Mouse (Mus musculus): ENCODE measurements around the gene Tef. TPM values are rescaled to one million over a fixed set of nuclear protein-coding genes. Genes with fewer than 3 reads are reported as not detected.

Gene Tef
- polyA plus RNA-seq, 1 experiment: 121 TPM

GRCm38 (mm10) chr15:81847861-81848260 lies 45.6 kb downstream of the Tef start:
- Histone ChIP-seq H3K27me3 (replicated peaks; ENCODE audit: control insufficient read depth, insufficient read depth, low read length) (no peaks in the 10 kb centered on the region), H3K36me3 (ENCODE audit: control insufficient read depth, insufficient read depth, low read length) (peaks cover 14% of the 10 kb centered on the region), H3K4me3 (ENCODE audit: insufficient read depth, low read depth, low read length) (no peak overlapping the region), H3K27ac (ENCODE audit: insufficient read depth, low read depth, low read length) (no peak overlapping the region), H3K4me1 (ENCODE audit: control insufficient read depth, insufficient read depth, low read length) (peaks cover 28% of the 10 kb centered on the region)
- 82% methylated on average over 5 of the region's 5 CpGs for WGBS
- no peak for DNase-seq
- TF ChIP-seq CTCF (conservative IDR thresholded peaks at IDR 0.05; ENCODE audit: insufficient read depth, insufficient read length, low read depth, low read length) (no peak), POLR2A (IDR thresholded peaks at IDR 0.05; ENCODE audit: low read depth, low read length) (no peak)

GRCm38 (mm10) chr15:81848301-81848700 lies 46.1 kb downstream of the Tef start:
- TF ChIP-seq CTCF (conservative IDR thresholded peaks at IDR 0.05; ENCODE audit: insufficient read depth, insufficient read length, low read depth, low read length): peak; percentile 66
- TF ChIP-seq POLR2A (IDR thresholded peaks at IDR 0.05; ENCODE audit: low read depth, low read length): no peak
- 24% methylated on average over 7 of the region's 7 CpGs for WGBS
- Histone ChIP-seq H3K4me1 (ENCODE audit: control insufficient read depth, insufficient read depth, low read length) (peaks cover 30% of the 10 kb centered on the region), H3K27me3 (replicated peaks; ENCODE audit: control insufficient read depth, insufficient read depth, low read length) (no peaks in the 10 kb centered on the region), H3K27ac (ENCODE audit: insufficient read depth, low read depth, low read length) (no peak overlapping the region), H3K36me3 (ENCODE audit: control insufficient read depth, insufficient read depth, low read length) (peaks cover 14% of the 10 kb centered on the region), H3K4me3 (ENCODE audit: insufficient read depth, low read depth, low read length) (no peak overlapping the region)
- DNase-seq: peak; percentile 76

GRCm38 (mm10) chr15:81849104-81849503 lies 46.9 kb downstream of the Tef start:
- Histone ChIP-seq H3K27me3 (replicated peaks; ENCODE audit: control insufficient read depth, insufficient read depth, low read length) (no peaks in the 10 kb centered on the region), H3K36me3 (ENCODE audit: control insufficient read depth, insufficient read depth, low read length) (peaks cover 14% of the 10 kb centered on the region), H3K27ac (ENCODE audit: insufficient read depth, low read depth, low read length) (0 out of 2 replicates have a peak overlapping the region, but pooled peaks have one; percentile 10), H3K4me1 (ENCODE audit: control insufficient read depth, insufficient read depth, low read length) (peaks cover 34% of the 10 kb centered on the region), H3K4me3 (ENCODE audit: insufficient read depth, low read depth, low read length) (no peak overlapping the region)
- no peak for DNase-seq
- TF ChIP-seq CTCF (conservative IDR thresholded peaks at IDR 0.05; ENCODE audit: insufficient read depth, insufficient read length, low read depth, low read length) (no peak), POLR2A (IDR thresholded peaks at IDR 0.05; ENCODE audit: low read depth, low read length) (no peak)
- WGBS: 51% methylated on average over 9 of the region's 9 CpGs

- H3K4me3 ChIP-seq (ENCODE audit: insufficient read depth, low read depth, low read length): no peak overlapping the region
- 72% methylated on average over 14 of the region's 14 CpGs for WGBS
- H3K27me3 ChIP-seq (replicated peaks; ENCODE audit: control insufficient read depth, insufficient read depth, low read length): no peaks in the 10 kb centered on the region
- H3K27ac ChIP-seq (ENCODE audit: insufficient read depth, low read depth, low read length): no peak overlapping the region
- TF ChIP-seq CTCF (conservative IDR thresholded peaks at IDR 0.05; ENCODE audit: insufficient read depth, insufficient read length, low read depth, low read length): no peak
- peaks cover 14% of the 10 kb centered on the region for H3K36me3 ChIP-seq (ENCODE audit: control insufficient read depth, insufficient read depth, low read length)
- H3K4me1 ChIP-seq (ENCODE audit: control insufficient read depth, insufficient read depth, low read length): peaks cover 29% of the 10 kb centered on the region
- DNase-seq: no peak
Observed at GRCm38 (mm10) chr15:81850718-81851117, 48.5 kb downstream of the Tef start.

GRCm38 (mm10) chr15:81851375-81851774 lies 49.2 kb downstream of the Tef start:
- TF ChIP-seq POLR2A (IDR thresholded peaks at IDR 0.05; ENCODE audit: low read depth, low read length): no peak
- Histone ChIP-seq H3K27ac (ENCODE audit: insufficient read depth, low read depth, low read length) (no peak overlapping the region), H3K36me3 (ENCODE audit: control insufficient read depth, insufficient read depth, low read length) (peaks cover 14% of the 10 kb centered on the region), H3K4me3 (ENCODE audit: insufficient read depth, low read depth, low read length) (no peak overlapping the region), H3K27me3 (replicated peaks; ENCODE audit: control insufficient read depth, insufficient read depth, low read length) (no peaks in the 10 kb centered on the region), H3K4me1 (ENCODE audit: control insufficient read depth, insufficient read depth, low read length) (peaks cover 24% of the 10 kb centered on the region; the same call in 1 of the 2 replicates)
- no peak for DNase-seq
- 88% methylated on average over 15 of the region's 15 CpGs for WGBS

- H3K27me3 ChIP-seq (replicated peaks; ENCODE audit: control insufficient read depth, insufficient read depth, low read length): no peaks in the 10 kb centered on the region
- TF ChIP-seq CTCF (conservative IDR thresholded peaks at IDR 0.05; ENCODE audit: insufficient read depth, insufficient read length, low read depth, low read length): no peak
- no peak for TF ChIP-seq POLR2A (IDR thresholded peaks at IDR 0.05; ENCODE audit: low read depth, low read length)
- 72% methylated on average over 9 of the region's 9 CpGs for WGBS
- H3K4me1 ChIP-seq (ENCODE audit: control insufficient read depth, insufficient read depth, low read length): peaks cover 17% of the 10 kb centered on the region; the same call in 1 of the 2 replicates
- no peak for DNase-seq
- 0 out of 2 replicates have a peak overlapping the region, but pooled peaks have one; percentile 6 for H3K4me3 ChIP-seq (ENCODE audit: insufficient read depth, low read depth, low read length)
- peak overlapping the region; percentile 51 for H3K27ac ChIP-seq (ENCODE audit: insufficient read depth, low read depth, low read length)
- H3K36me3 ChIP-seq (ENCODE audit: control insufficient read depth, insufficient read depth, low read length): peaks cover 14% of the 10 kb centered on the region
Observed at GRCm38 (mm10) chr15:81852411-81853000, 50.3 kb downstream of the Tef start.

GRCm38 (mm10) chr15:81853081-81853480 lies 50.9 kb downstream of the Tef start:
- no peak for TF ChIP-seq CTCF (conservative IDR thresholded peaks at IDR 0.05; ENCODE audit: insufficient read depth, insufficient read length, low read depth, low read length)
- no peak for TF ChIP-seq POLR2A (IDR thresholded peaks at IDR 0.05; ENCODE audit: low read depth, low read length)
- H3K27me3 ChIP-seq (replicated peaks; ENCODE audit: control insufficient read depth, insufficient read depth, low read length): no peaks in the 10 kb centered on the region
- 33% methylated on average over 7 of the region's 7 CpGs for WGBS
- DNase-seq: peak; percentile 75
- H3K4me1 ChIP-seq (ENCODE audit: control insufficient read depth, insufficient read depth, low read length): peaks cover 11% of the 10 kb centered on the region; the same call in 1 of the 2 replicates
- H3K27ac ChIP-seq (ENCODE audit: insufficient read depth, low read depth, low read length): peak overlapping the region; percentile 51
- peaks cover 14% of the 10 kb centered on the region for H3K36me3 ChIP-seq (ENCODE audit: control insufficient read depth, insufficient read depth, low read length)
- H3K4me3 ChIP-seq (ENCODE audit: insufficient read depth, low read depth, low read length): 0 out of 2 replicates have a peak overlapping the region, but pooled peaks have one; percentile 6
